Mouse (Mus musculus) forebrain, embryonic 11.5 days (tissue): ENCODE measurements around the gene Cfap70. TPM values are rescaled to one million over a fixed set of nuclear protein-coding genes. Genes with fewer than 3 reads are reported as not detected.

Experiments used
- ATAC-seq: fragments of 200-750 bp; cut with Nextera tagmentation; replicated peaks from 2 replicates; pipeline ENCODE4 v1.8.0; 2017; ENCODE audit warnings: moderate TSS enrichment; ENCODE audit not compliant: low FRiP score
- DNase-seq: peaks from one replicate; pipeline ENCODE4 v3.0.0-alpha.2; 2017; ENCODE audit warnings: low spot score
- H3K27ac ChIP-seq: fragments of 300-500 bp; sonication (generic); 2 replicates; pipeline ENCODE4 v1.5.1; 2014; ENCODE audit warnings: low read depth, low read length
- H3K27me3 ChIP-seq: fragments of 300-500 bp; sonication (generic); 2 replicates; pipeline ENCODE4 v1.6.1; 2014; ENCODE audit warnings: mild to moderate bottlenecking, low read length, mixed read lengths; ENCODE audit not compliant: control insufficient read depth, insufficient read depth
- H3K36me3 ChIP-seq: fragments of 300-500 bp; sonication (generic); 2 replicates; pipeline ENCODE4 v1.6.1; 2014; ENCODE audit warnings: mild to moderate bottlenecking, low read length, moderate library complexity, mixed read lengths; ENCODE audit not compliant: control insufficient read depth, insufficient read depth
- H3K4me1 ChIP-seq: fragments of 300-500 bp; sonication (generic); replicated peaks from 2 replicates; pipeline ENCODE4 v1.6.1; 2014; ENCODE audit warnings: low read length, mixed read lengths; ENCODE audit not compliant: control insufficient read depth, insufficient read depth
- H3K4me2 ChIP-seq: fragments of 300-500 bp; sonication (generic); 2 replicates; pipeline ENCODE4 v1.6.1; 2014; ENCODE audit warnings: low read depth, mild to moderate bottlenecking, low read length, moderate library complexity, mixed read lengths; ENCODE audit not compliant: severe bottlenecking
- H3K4me3 ChIP-seq: fragments of 300-500 bp; sonication (generic); 2 replicates; pipeline ENCODE4 v1.5.1; 2014; ENCODE audit warnings: low read depth, low read length
- H3K9ac ChIP-seq: fragments of 300-500 bp; sonication (generic); 2 replicates; pipeline ENCODE4 v1.6.1; 2014; ENCODE audit warnings: low read length
- H3K9me3 ChIP-seq: fragments of 300-500 bp; sonication (generic); 2 replicates; pipeline ENCODE4 v1.6.1; 2016; ENCODE audit warnings: low read length, mixed read lengths; ENCODE audit not compliant: control insufficient read depth
- WGBS: fragments of 180-500 bp; shearing (Covaris S2); extraction: QIAGEN DNeasy Blood & Tissue Kit; methylation state at CpG from one replicate; pipeline ENCODE4 v1.1.7; 2014; 5-methylcytosine and 5-hydroxymethylcytosine counted together
- polyA plus RNA-seq: library from polyadenylated mRNA; unstranded; fragments of >200 nt; fragmentation: Nextera tagmentation; extraction: Ambion mirVana; gene quantifications from 2 replicates; pipeline ENCODE4 v1.2.1, GENCODE M21; 2014

Cfap70 gene
- polyA plus RNA-seq, 1 experiment from 2014 or later: 0.24 TPM

DNA sequence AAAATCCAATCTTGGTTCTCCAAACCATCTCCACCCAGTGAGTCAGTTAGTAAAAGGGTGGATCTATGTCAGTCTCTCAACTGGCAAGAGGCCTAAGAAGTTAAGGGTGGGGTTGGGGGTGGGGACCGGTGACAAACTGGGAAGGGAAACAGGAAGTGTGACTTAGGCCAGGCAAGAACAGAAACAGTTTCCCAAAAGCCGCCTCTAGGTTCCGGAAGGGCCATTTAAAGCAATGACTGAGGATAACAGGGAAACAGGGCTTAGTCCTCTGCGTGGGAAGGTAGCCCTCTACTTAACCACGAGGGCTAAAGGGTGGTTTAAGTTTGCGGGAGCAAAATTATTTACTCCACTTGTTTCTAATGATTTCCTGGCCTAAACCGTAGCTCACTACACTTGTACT is 26.8 kb upstream of the Cfap70 start:
- WGBS: 29% methylated on average over 7 of the region's 7 CpGs
- DNase-seq (no peak), ATAC-seq (no peak)
- Histone ChIP-seq H3K9me3 (no peaks in the 10 kb centered on the region), H3K4me3 (no peak overlapping the region), H3K36me3 (no peaks in the 10 kb centered on the region), H3K27me3 (no peaks in the 10 kb centered on the region; the same call in 1 of the 2 replicates), H3K27ac (no peak overlapping the region), H3K4me1 (0 out of 2 replicates have a peak, but pooled peaks cover 2% of the 10 kb centered on the region), H3K4me2 (peak overlapping the region; percentile 87), H3K9ac (no peak overlapping the region; the same call in 1 of the 2 replicates)

GRCm38 (mm10) chr14:20478385-20478784 is 26.4 kb upstream of the Cfap70 start:
- Histone ChIP-seq H3K4me1 (0 out of 2 replicates have a peak, but pooled peaks cover 2% of the 10 kb centered on the region), H3K27me3 (no peaks in the 10 kb centered on the region; the same call in 1 of the 2 replicates), H3K36me3 (no peaks in the 10 kb centered on the region), H3K27ac (no peak overlapping the region), H3K4me3 (no peak overlapping the region), H3K4me2 (no peak overlapping the region), H3K9ac (no peak overlapping the region), H3K9me3 (no peaks in the 10 kb centered on the region)
- no peak for DNase-seq
- 58% methylated on average over 3 of the region's 3 CpGs for WGBS
- no peak for ATAC-seq

DNA sequence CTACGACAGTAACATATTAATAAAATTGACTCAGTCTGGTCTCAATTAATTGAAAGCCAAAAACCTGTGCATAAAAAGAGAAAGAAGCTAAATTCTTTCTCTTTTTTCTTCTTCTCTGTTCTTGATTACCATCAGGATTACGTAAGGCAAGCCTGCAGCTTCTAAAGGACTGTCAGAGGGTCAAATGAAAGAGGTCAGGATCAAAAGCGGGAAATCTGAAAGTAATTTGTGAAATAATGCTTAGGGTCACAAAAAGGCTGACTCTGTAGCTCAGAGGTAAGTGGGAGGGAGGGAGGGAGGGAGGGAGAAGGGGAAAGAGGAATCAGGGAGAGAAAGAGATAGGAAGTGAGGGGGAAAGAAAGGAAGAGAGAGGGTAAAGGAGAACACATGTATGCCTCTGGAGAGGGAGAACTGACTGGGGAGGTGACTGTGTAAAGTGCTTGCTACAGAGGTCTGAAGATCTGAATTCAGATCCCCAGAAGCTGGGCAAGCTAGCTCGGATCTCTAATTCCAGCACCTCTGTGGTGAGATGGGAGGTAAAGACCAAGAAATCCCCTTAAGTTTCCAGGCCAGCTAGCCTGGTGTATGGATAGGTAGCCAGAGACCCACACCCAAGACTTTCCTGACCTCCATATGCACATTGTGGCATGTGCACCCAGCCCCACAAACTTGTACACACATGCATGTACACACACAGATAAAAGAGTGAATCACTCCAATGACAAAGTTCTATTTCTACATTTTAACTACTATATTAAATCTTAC is 25.4 kb upstream of the Cfap70 start:
- no peaks in the 10 kb centered on the region for H3K36me3 ChIP-seq
- no peaks in the 10 kb centered on the region; the same call in 1 of the 2 replicates for H3K27me3 ChIP-seq
- H3K4me2 ChIP-seq: no peak overlapping the region
- no peak overlapping the region for H3K9ac ChIP-seq
- 0 out of 2 replicates have a peak, but pooled peaks cover 2% of the 10 kb centered on the region for H3K4me1 ChIP-seq
- no peak overlapping the region for H3K27ac ChIP-seq
- H3K4me3 ChIP-seq: no peak overlapping the region
- DNase-seq (no peak), ATAC-seq (no peak)
- H3K9me3 ChIP-seq: no peaks in the 10 kb centered on the region
- WGBS: 40% methylated on average over 4 of the region's 4 CpGs

DNA sequence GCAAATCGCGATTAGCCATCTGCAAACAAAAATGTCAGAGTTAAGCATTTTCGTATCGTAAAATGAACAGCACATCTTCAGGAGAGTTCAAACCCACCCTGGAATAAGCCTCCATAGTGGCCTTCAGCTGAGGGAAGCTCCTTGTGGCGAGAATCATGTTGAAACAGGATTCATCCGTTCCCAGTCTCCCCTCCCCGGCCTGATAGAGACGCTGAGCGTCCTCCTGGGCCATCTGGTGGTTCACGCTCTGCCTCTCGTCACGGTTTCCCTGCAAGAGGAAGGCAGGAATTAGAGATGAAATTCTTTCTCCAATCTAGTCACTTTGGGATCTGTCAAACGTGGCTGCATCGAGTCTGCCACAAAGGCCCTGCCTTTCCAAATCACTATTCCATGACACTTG is 8.2 kb upstream of the Cfap70 start:
- no peak overlapping the region for H3K4me3 ChIP-seq
- WGBS: 83% methylated on average over 14 of the region's 14 CpGs
- DNase-seq (no peak), ATAC-seq (no peak)
- no peaks in the 10 kb centered on the region for H3K9me3 ChIP-seq
- no peak overlapping the region for H3K4me2 ChIP-seq
- no peaks in the 10 kb centered on the region for H3K36me3 ChIP-seq
- no peak overlapping the region for H3K9ac ChIP-seq
- no peaks in the 10 kb centered on the region for H3K4me1 ChIP-seq
- no peaks in the 10 kb centered on the region for H3K27me3 ChIP-seq
- H3K27ac ChIP-seq: no peak overlapping the region

- Histone ChIP-seq H3K4me1 (no peaks in the 10 kb centered on the region), H3K4me3 (no peak overlapping the region), H3K4me2 (no peak overlapping the region), H3K27ac (no peak overlapping the region), H3K9ac (no peak overlapping the region), H3K9me3 (no peaks in the 10 kb centered on the region), H3K36me3 (no peaks in the 10 kb centered on the region), H3K27me3 (no peaks in the 10 kb centered on the region)
- 92% methylated on average over 9 of the region's 9 CpGs for WGBS
- ATAC-seq (no peak), DNase-seq (no peak)
Measured at GRCm38 (mm10) chr14:20458378-20458777, 6.4 kb upstream of the Cfap70 start.

GRCm38 (mm10) chr14:20452929-20453328 is 903 bp upstream of the Cfap70 start:
- Histone ChIP-seq H3K4me2 (no peak overlapping the region), H3K36me3 (no peaks in the 10 kb centered on the region), H3K4me3 (no peak overlapping the region), H3K27me3 (no peaks in the 10 kb centered on the region), H3K9me3 (no peaks in the 10 kb centered on the region), H3K4me1 (no peaks in the 10 kb centered on the region), H3K27ac (no peak overlapping the region), H3K9ac (no peak overlapping the region)
- ATAC-seq: no peak
- 93% methylated on average over 5 of the region's 5 CpGs for WGBS
- no peak for DNase-seq

GRCm38 (mm10) chr14:20451302-20451701 is 724 bp downstream of the Cfap70 start:
- Histone ChIP-seq H3K4me1 (no peaks in the 10 kb centered on the region), H3K9me3 (no peaks in the 10 kb centered on the region), H3K27me3 (no peaks in the 10 kb centered on the region), H3K27ac (no peak overlapping the region), H3K9ac (peak overlapping the region; percentile 39; the same call in 1 of the 2 replicates), H3K4me3 (peak overlapping the region; percentile 31; the same call in 1 of the 2 replicates), H3K36me3 (no peaks in the 10 kb centered on the region), H3K4me2 (peak overlapping the region; percentile 59)
- no peak for DNase-seq
- WGBS: 17% methylated on average over 2 of the region's 2 CpGs
- no peak for ATAC-seq

- H3K27me3 ChIP-seq: no peaks in the 10 kb centered on the region
- no peak for ATAC-seq
- no peak overlapping the region for H3K9ac ChIP-seq
- no peak overlapping the region for H3K4me2 ChIP-seq
- 71% methylated on average over 12 of the region's 12 CpGs for WGBS
- no peak for DNase-seq
- H3K36me3 ChIP-seq: no peaks in the 10 kb centered on the region
- no peaks in the 10 kb centered on the region for H3K4me1 ChIP-seq
- no peaks in the 10 kb centered on the region for H3K9me3 ChIP-seq
- H3K4me3 ChIP-seq: no peak overlapping the region
- no peak overlapping the region for H3K27ac ChIP-seq
Measured at GRCm38 (mm10) chr14:20447209-20447608, 4.8 kb downstream of the Cfap70 start.

- Histone ChIP-seq H3K4me1 (no peaks in the 10 kb centered on the region), H3K36me3 (no peaks in the 10 kb centered on the region), H3K27me3 (no peaks in the 10 kb centered on the region), H3K9me3 (no peaks in the 10 kb centered on the region), H3K4me2 (no peak overlapping the region), H3K27ac (no peak overlapping the region), H3K4me3 (no peak overlapping the region), H3K9ac (no peak overlapping the region)
- DNase-seq (no peak), ATAC-seq (no peak)
- 73% methylated on average over 17 of the region's 17 CpGs for WGBS
Measured at GRCm38 (mm10) chr14:20442252-20442651, 9.8 kb downstream of the Cfap70 start.
